Mouse (Mus musculus) MEL (cell line): Measurements from ENCODE around the gene Iqsec1.

Experiments
- CTCF ChIP-seq, 3 experiments: IDR thresholded peaks in 2 of 3; conservative IDR thresholded peaks in 1 of 3; 2 replicates each; pipeline ENCODE4 v1.5.1; 2011 to 2012; ENCODE audit warnings: low read length in 3 of 3, low read depth in 2 of 3, mild to moderate bottlenecking in 2 of 3, improper control_type of control experiment in 1 of 3, inconsistent platforms in 1 of 3, mixed read lengths in 1 of 3, moderate library complexity in 1 of 3; ENCODE audit not compliant: control insufficient read depth in 1 of 3, insufficient read depth in 1 of 3, poor library complexity in 1 of 3, severe bottlenecking in 1 of 3
- GABPA ChIP-seq: IDR thresholded peaks from 2 replicates; pipeline ENCODE4 v1.6.1; 2012; ENCODE audit warnings: low read depth, mild to moderate bottlenecking, inconsistent platforms, low read length, improper control_type of control experiment, moderate library complexity
- GATA1 ChIP-seq: IDR thresholded peaks from 2 replicates; pipeline ENCODE4 v1.6.1; 2011; ENCODE audit warnings: low read depth, low read length, improper control_type of control experiment
- JUND ChIP-seq: IDR thresholded peaks from 2 replicates; pipeline ENCODE4 v1.6.1; 2011; ENCODE audit warnings: low read depth, mild to moderate bottlenecking, improper control_type of control experiment, low read length
- MYC ChIP-seq: IDR thresholded peaks from 2 replicates; pipeline ENCODE4 v1.6.1; 2011; ENCODE audit warnings: low read depth, mild to moderate bottlenecking, low read length, improper control_type of control experiment, moderate library complexity
- POLR2A ChIP-seq, 2 experiments: IDR thresholded peaks; 2 replicates each; pipeline ENCODE4 v1.6.1; 2011 to 2012; ENCODE audit warnings: low read length in 2 of 2, mild to moderate bottlenecking in 2 of 2, control low read depth in 1 of 2, improper control_type of control experiment in 1 of 2, low read depth in 1 of 2, moderate library complexity in 1 of 2; ENCODE audit not compliant: control insufficient read depth in 1 of 2, insufficient read depth in 1 of 2, poor library complexity in 1 of 2
- POLR2AphosphoS2 ChIP-seq: IDR thresholded peaks from 2 replicates; pipeline ENCODE4 v1.6.1; 2011; ENCODE audit warnings: low read length, improper control_type of control experiment
- TAL1 ChIP-seq: IDR thresholded peaks from 2 replicates; pipeline ENCODE4 v1.6.1; 2012; ENCODE audit warnings: mild to moderate bottlenecking, inconsistent platforms, low read length, moderate library complexity, mixed read lengths
- TCF12 ChIP-seq: IDR thresholded peaks from 2 replicates; pipeline ENCODE4 v1.6.1; 2014; ENCODE audit warnings: low read depth, mild to moderate bottlenecking, inconsistent platforms, low read length, improper control_type of control experiment, moderate library complexity
- USF1 ChIP-seq: IDR thresholded peaks from 2 replicates; pipeline ENCODE4 v1.6.1; 2014; ENCODE audit warnings: low read depth, mild to moderate bottlenecking, inconsistent platforms, low read length, improper control_type of control experiment, moderate library complexity
- ZKSCAN1 ChIP-seq: IDR thresholded peaks from 2 replicates; pipeline ENCODE4 v1.6.1; 2012; ENCODE audit warnings: low read depth, mild to moderate bottlenecking, inconsistent platforms, low read length, improper control_type of control experiment, moderate library complexity
- ZNF384 ChIP-seq: IDR thresholded peaks from 2 replicates; pipeline ENCODE4 v1.6.1; 2012; ENCODE audit warnings: low read depth, mild to moderate bottlenecking, inconsistent platforms, low read length, improper control_type of control experiment

GRCm38 (mm10) chr6:90660398-90661028 is 328.0 kb downstream of the Iqsec1 start:
- TF ChIP-seq JUND (no peak), ZNF384 (no peak), CTCF (IDR thresholded peaks at IDR 0.05 in 2 of 3, conservative IDR thresholded peaks at IDR 0.05 in 1 of 3; ENCODE audit: control insufficient read depth in 1 of 3, insufficient read depth in 1 of 3, low read depth in 2 of 3, low read length in 3 of 3, poor library complexity in 1 of 3, severe bottlenecking in 1 of 3) (no peak), POLR2AphosphoS2 (no peak), USF1 (no peak), TCF12 (no peak), POLR2A (IDR thresholded peaks at IDR 0.05; ENCODE audit: control insufficient read depth in 1 of 2, insufficient read depth in 1 of 2, low read depth in 1 of 2, low read length in 2 of 2, poor library complexity in 1 of 2) (no peak), MYC (no peak), ZKSCAN1 (no peak), GATA1 (no peak), GABPA (no peak), TAL1 (no peak)
